Mouse (Mus musculus) erythroblast, embryonic 14.5 days (primary cell): ENCODE data around the gene Dkk2.

Experiments used
- GATA1 ChIP-seq: IDR thresholded peaks from 2 replicates; pipeline ENCODE4 v1.6.1; 2012; ENCODE audit warnings: low read length, inconsistent platforms, mixed read lengths
- TAL1 ChIP-seq: IDR thresholded peaks from 3 replicates; pipeline ENCODE4 v1.6.1; 2012; ENCODE audit warnings: low read length, inconsistent platforms, mixed read lengths

GRCm38 (mm10) chr3:132070949-132071348 is 14.1 kb upstream of the Dkk2 start:
- TF ChIP-seq TAL1 (no peak), GATA1 (no peak)
